Mouse (Mus musculus) testis, postnatal 10 days (tissue): ENCODE data around the gene Spaca4.

Experiments used
- DNase-seq: peaks from one replicate; pipeline ENCODE4 v3.0.0; 2021; ENCODE audit warnings: low spot score

The Spaca4 gene

DNA sequence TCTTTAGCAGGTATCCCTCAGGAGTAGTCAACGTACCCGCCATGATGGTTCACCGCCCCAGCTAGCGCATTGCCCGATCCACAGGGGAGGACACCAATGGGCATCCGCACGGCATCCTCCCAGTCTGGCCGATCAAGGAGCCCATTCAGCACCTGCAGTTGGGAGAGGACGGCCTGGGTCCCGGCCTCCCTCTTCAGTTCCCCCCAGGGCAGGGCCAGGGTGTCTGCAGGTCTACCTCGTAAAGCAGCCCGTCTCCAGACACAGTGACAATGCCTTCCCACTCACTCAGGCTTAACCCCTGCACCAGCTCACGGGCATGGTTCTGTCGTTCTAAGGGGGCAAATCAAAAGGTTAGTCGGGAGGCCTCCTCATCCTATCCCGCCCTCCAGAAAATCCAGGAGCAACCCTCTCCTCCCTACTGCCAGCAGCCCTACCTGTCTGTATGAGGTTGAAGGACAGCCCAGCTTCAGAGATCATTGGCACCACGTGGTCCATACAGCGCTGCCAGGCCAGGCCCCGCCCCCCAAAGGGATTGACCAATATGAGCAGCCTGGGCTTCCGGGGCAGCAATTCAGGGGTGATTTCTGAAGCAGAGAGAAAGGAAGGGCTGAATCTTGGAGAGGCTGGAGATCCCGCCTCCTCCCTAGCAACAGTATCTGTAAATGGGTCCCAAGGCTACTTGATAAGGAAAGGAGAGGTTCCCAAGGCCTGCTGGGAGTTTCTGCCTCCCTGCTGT, 13.4 kb downstream of the Spaca4 start:
- DNase-seq, result peak; percentile 91

- DNase-seq, result no peak
Observed at GRCm38 (mm10) chr7:45711316-45712021, 14.1 kb downstream of the Spaca4 start.

DNA sequence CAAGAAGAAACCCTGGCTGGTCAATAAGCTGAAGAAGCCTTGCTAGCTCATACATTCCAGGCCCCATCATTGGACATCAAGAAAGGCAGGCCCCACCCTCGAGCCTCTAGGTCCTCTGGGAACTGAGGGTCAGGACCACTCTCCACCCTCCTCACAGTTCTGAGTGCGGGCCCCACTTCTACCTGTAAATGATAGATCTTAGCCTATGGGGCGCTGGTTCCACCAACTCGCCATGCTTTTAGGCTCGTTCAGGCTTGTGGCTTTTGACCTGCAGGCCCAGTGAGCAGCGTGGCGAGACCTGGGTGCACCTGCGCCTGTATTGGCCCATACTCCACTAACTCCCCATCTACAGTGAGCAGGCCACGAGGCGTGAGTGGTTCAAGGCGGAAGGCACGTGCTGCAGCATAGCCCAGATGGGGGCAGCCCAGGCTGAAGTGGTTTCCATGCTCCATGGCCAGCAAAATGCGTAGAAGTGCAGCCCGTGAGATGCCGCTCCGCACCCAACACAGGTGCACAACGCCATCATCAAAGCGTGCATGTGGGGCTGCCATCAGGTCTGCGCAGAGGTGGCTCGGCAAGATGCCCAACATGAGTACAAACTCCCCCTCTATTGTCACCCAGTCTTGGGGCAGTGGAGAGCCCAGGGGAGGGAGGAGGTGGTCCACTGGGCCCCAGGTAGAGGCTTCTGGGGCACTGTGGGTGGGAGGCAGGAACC, 15.0 kb downstream of the Spaca4 start:
- DNase-seq, result no peak

DNA sequence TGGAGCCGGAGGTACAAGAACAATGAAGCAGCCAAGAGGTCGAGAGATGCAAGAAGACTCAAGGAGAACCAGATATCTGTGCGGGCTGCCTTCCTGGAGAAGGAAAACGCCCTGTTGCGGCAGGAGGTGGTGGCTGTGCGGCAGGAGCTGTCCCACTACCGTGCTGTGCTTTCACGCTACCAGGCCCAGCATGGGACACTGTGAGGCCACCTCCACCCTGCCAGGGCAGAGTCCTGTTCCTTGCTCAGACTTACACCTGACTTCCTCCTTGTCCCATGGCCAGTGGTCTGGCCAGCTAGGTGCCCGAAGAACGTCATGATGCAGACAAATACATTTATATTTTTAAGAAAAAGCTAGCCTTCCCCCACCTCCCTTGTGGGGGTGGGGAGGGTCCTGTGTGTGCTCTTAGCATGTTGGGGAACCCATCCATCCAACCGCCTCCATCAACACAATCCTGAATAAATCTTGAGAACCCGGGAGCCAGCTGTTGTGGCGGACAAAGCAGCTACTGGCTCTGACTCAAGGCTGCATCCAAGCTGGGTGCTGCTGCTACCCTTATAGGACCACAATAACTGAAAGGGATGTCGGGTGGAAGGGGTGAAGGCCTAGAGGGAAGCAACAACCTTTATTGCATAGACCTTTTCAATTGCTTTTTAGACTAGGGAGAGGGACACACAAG, 15.8 kb downstream of the Spaca4 start:
- DNase-seq, result no peak

DNA sequence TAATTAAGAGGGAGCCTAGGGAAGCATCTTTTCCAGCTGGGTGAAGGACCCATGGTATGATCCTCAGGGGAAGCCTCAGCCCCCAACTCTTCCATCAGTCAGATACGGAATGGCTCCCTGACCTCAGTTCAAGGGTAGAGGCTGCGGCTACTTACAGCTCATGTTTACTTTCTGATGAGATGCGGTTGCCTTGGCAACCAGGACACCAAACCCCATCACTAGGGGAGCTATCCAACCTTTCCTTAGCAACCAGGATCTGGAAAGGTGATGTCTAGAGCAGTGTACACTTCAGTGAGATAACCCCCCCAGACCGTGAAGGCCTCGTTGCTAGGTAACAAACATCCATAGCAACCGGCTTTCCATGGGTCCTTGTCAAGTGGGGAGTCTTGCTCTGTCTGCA, 16.6 kb downstream of the Spaca4 start:
- no peak for DNase-seq

GRCm38 (mm10) chr7:45708221-45708761, 17.3 kb downstream of the Spaca4 start:
- no peak for DNase-seq

DNA sequence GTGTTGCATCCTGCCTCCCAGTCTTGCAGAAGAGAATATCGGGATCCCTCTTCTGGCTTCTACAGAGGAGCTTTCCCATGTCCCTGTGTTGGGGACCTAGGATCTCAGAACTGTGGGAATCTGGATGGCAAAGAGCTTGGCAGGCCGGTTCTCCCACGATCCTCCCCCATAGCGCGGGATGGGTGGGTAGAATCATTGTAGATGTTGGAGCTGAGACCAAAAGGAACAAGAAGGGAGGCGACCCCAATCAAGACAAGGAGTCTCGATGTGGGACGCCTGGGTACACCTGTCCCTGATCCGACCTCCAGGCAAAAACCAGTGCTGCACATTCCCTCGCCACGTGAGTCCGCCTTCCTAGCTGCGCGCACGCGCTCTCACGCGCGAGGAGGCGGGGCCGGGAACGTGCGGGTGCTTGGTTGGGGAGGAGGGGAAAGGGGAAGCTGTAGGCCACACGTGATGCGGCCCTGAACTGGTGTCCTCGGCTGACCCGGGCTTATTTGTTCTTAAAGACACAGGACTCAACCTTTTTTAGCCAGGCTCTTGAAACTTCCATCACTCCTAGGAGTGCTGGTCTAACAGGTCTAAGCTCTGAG, 18.1 kb downstream of the Spaca4 start:
- DNase-seq, result peak; percentile 98

DNA sequence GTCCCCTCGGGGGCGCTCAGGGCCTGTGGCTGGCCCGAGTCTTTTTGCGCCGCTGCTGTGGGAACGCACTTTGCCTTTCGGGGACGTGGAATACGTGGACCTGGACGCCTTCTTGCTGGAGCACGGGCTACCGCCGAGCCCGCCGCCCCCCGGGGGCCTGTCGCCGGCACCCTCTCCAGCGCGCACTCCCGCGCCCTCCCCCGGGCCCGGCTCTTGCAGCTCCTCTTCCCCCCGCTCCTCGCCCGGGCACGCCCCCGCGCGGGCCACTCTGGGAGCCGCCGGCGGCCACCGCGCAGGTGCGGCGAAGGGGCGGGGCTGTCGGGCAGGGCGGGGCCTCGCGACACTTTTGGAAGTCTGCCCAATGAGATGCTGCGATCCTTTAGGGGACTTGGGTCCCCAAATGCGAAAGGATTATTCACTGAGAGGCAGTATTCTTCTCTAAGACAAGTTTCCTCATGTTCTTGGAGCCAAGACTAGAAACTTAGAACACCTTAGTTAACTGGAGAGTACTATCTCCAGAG, 18.8 kb downstream of the Spaca4 start:
- DNase-seq, result peak; percentile 96

DNA sequence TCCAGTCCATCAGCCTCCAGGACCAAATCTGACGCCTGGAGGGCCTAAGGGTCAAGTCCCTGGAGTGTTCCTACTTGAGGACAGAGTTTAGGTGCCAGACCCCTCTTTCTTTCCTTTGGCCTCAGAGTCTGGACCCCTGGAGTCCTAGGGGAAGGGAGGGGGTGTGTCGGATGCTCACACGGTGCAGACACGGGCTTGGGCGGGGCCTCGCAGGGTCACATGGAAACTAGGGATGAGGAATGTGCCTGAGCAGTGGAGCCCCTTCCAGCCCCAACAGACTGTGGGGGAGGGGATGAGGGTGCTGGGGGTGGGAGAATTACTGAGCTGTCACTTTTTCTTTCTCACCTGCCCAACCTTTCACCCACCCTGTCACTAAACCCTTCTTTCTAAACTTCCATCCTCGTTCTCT, 19.7 kb downstream of the Spaca4 start:
- DNase-seq, result peak; percentile 93

DNA sequence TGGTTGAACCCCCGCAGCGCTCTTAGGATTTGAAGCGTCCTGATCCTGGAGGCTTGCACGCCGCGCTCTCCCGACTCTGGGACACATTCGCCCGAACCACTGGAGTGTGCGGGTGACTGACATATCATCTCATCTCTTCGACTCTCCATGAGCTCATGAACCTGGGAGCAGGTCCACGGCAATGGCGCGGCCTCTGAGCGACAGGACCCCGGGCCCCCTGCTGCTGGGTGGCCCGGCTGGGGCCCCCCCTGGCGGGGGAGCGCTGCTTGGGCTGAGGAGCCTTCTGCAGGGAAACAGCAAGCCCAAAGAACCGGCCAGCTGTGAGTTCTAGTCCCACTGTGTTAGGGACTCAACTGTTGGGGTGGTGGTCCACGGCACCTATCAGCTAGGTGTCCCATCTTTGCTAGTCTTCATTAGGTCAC, 20.2 kb downstream of the Spaca4 start:
- peak; percentile 74 for DNase-seq

DNA sequence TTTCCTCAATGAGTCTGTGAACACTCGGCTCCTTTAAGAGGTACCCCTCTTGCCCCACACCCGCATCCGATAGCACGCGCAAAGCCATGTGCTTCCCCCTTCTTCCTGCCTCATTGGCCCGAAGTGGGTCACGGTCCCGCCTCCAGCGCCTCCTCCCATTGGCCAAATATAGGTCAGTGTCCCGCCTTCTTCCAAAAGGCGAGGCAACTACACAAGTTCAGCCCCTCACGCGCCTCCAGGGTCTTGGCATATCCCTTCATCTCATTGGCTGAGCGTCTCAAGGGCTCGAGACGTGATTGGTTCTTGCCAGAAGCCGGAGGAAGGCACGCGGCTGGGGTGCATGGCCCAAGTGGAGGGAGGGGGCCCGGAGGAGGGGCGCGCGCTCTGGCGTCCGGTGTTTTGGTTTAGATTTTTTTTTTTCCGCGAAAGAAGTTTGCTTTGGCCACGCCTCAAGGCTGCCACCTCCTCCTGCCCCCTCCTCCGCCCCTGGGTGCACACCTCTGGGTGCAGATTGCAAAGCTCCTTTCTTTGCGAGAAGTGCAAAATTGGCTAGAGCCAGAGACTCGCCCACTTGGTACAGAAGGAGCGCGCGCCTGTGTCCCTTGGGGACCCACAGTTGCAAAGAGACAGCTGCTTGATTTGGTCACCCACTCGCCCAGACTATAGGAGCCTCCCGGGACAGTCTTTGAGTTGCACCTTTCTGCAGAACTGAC, 20.7 kb downstream of the Spaca4 start, which contains the start of gene Dbp:
Gene Dbp, plus strand, starts transcription at position 359 of the 713 bp plus-strand sequence.
- DNase-seq, result peak; percentile 97

DNA sequence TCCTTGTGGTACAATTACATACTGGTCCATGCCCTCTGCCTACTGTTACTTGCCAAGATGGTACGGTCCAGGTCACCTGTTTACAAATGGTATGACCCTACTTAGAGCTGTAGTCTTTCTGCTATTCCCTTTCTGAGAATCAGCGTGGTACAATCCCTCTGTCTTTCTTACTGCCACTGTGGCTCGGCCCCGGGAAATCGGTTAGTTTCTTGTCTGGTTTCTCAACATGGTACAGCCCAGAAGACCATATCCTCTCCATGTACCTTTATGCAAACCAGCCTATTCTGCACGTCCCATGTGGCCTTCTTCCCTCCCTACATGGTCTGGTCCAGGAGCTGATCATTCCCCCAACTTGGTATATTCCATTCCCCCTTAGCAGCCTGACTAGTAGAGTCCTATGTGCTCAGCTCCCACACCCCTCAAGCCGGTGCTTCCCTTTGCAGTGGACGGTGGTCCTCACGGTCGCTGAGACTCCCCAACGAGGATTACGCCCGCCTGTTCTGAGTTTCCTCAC, 21.5 kb downstream of the Spaca4 start:
- DNase-seq, result peak; percentile 73

- peak; percentile 56 for DNase-seq
Observed at GRCm38 (mm10) chr7:45703521-45704033, 22.0 kb downstream of the Spaca4 start.

GRCm38 (mm10) chr7:45702809-45703520, 22.6 kb downstream of the Spaca4 start:
- peak; percentile 47 for DNase-seq

GRCm38 (mm10) chr7:45702316-45702715, 23.3 kb downstream of the Spaca4 start:
- DNase-seq, result peak; percentile 46

- peak; percentile 45 for DNase-seq
Observed at GRCm38 (mm10) chr7:45701607-45702006, 24.0 kb downstream of the Spaca4 start.

DNA sequence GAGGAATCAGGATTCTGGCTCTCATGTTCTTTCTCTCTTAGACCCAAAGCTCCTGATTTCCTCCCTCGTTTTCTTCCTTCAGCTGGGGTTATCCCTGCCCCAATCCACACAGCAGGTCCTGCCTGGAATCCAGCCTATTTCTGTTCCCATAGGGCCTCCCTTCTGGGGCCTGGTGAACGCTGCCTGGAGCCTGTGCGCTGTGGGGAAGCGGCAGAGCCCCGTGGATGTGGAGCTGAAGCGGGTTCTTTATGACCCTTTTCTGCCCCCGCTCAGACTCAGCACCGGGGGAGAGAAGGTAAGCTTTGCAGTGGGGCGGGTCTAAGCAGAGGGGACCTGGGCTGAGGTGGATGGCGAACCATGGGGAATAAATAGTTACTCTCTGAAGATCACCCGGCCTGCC, 24.5 kb downstream of the Spaca4 start:
- peak; percentile 60 for DNase-seq

DNA sequence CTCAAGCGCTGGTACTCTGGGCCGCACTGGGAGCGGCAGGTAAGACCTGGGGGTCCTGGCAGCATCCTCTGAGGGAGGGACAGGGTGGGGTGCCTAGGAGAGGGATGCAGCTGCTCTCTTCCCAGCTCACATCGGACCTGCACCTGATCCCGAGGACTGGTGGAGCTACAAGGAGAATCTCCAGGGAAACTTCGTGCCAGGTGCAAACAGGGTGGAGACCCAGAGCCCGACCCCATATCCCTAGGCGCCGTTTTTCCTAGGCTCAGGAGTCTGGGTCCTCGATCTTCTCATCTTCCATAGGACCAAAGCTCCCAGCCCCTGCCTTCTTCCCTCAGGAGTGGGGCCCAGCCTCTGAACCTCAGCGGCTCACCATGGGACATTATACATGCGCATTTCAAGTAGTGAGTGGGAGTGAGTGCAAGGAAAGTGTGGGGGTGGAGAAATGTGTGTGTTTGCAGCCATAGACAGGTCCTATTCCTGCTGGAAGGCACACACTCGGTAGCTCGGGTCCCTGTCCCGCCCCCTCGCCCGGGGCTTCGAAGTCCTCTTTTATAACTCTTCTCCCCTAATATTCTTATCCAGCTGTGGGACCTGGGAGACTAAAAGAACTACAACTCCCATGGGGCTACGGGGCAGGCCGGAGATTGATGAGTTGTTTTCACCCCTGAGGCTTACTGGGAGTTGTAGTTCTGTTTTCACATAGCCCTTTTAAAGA, 25.2 kb downstream of the Spaca4 start:
- DNase-seq, result peak; percentile 81
